Mouse (Mus musculus) frontal cortex, adult 2 months (tissue): ENCODE data around the gene Cntn2. TPM values are rescaled to one million over a fixed set of nuclear protein-coding genes. Genes with fewer than 3 reads are reported as not detected.

ENCODE experiments used
- DNase-seq, 2 experiments: peaks; one replicate each; pipeline ENCODE4 v3.0.0; 2022; ENCODE audit warnings: low spot score in 1 of 2; ENCODE audit errors: extremely low spot score in 1 of 2
- polyA plus RNA-seq: library from polyadenylated mRNA; depleted of rRNA; stranded (reverse); fragments of >200 nt; gene quantifications from 2 replicates; pipeline ENCODE4 v1.2.3, GENCODE M21; 2012; rRNA removed

Gene Cntn2
- 35.6 and 39.8 TPM in 2 replicates for polyA plus RNA-seq

DNA sequence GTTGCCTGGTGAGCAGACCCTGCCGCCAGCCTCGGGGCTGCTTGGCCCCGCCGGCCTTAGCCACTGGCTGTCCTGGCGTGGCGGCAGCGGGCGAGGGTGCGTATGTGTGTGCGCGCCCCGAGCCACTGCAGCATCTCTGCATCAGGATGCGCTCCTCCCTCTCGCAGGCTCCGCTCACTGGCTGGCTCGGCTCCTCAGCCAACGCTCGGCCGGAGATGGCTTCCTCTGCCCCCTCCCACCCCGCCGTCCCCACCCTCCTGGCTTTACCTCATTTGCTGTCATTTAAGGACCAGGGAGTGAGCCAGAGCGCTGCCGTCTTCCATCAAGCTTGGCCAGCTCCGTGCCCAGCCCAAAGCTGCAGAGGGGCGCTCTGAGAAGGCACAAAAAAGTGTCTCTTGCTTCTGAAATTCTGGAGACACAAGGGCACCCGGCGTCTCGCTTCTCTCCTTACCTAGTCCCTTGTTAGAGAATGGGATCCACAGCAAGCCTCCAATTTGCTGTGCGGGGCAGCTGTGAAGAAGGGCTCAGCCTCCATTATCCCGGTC, at the start of gene Cntn2:
TSS of gene Cntn2 (minus strand) at position 495 of the 545 bp plus-strand sequence.
- DNase-seq, result peak in 1 of 2 experiments; percentile 80

DNA sequence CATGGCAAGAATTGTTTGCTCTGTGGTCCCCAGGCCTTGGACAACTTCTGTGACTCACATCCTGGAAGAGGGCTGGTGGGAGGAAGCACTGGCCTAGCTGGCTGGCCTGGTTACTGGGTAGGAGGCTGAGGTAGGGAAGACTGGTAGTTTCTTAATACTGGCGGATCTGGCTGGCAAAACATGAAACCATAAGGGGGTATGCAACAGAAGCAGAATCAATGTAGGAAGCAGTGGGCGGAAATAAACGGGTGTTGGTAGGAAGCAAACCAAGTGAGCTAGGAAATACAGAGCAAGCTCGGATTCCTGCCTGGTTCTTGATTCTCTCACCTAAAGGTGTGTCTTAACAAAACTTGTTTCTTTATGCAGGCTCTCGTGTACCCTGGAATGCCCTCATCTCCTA, 49.1 kb upstream of the Cntn2 start:
- peak in 1 of 2 experiments; percentile 42 for DNase-seq

- DNase-seq, result peak in 1 of 2 experiments; percentile 44
Measured at GRCm38 (mm10) chr1:132591399-132591930, 48.4 kb upstream of the Cntn2 start.

- DNase-seq, result no peak
Measured at GRCm38 (mm10) chr1:132586679-132587201, 43.7 kb upstream of the Cntn2 start.

DNA sequence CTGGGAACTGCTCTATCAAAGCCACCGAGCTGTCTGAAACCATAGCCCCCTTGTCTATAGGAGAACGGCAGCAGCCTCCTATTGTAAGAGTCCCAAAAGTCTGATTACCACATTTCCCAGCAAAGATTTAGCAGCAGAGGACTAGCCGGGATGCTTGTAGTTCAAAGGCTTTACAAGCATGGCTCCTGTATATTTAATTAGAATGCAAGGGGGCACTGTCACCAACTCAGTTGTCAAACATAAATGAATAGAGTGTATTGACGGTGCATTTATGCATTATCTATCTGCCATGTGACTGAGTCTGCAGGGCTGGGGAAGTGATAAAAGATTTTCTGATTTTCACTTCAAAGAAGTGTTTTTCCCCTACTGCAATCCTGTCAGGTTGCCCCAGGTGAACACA, 42.3 kb upstream of the Cntn2 start:
- no peak for DNase-seq

DNA sequence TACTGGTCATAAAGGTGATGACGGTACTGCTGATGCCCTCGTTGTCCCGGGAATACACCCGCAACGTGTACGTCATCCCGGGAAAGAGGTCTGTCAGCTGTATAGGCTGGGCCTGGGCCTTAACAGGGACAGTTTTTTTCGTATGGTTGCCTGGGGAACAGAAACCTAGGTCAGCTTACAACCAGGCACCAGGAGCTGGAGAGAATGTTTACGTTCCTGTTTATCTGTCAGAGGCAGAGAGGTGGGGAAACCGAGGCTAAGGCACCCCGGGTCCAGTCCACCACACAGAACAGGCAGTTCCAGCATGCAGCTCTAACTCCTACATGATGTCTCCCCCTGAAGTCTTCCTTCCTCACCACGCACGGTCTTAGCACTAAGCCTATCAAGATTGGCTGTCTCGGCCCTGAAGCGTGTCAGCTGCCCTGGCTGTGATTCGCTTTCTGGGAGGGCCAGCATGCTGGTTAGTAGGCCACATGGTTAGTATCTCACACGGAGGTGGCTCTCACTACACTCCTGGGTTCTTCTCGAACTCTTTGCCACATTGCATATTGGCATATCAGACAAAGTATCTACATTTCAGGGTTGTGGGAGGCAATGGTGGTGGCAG, 40.0 kb upstream of the Cntn2 start:
- peak in 1 of 2 experiments; percentile 47 for DNase-seq

DNA sequence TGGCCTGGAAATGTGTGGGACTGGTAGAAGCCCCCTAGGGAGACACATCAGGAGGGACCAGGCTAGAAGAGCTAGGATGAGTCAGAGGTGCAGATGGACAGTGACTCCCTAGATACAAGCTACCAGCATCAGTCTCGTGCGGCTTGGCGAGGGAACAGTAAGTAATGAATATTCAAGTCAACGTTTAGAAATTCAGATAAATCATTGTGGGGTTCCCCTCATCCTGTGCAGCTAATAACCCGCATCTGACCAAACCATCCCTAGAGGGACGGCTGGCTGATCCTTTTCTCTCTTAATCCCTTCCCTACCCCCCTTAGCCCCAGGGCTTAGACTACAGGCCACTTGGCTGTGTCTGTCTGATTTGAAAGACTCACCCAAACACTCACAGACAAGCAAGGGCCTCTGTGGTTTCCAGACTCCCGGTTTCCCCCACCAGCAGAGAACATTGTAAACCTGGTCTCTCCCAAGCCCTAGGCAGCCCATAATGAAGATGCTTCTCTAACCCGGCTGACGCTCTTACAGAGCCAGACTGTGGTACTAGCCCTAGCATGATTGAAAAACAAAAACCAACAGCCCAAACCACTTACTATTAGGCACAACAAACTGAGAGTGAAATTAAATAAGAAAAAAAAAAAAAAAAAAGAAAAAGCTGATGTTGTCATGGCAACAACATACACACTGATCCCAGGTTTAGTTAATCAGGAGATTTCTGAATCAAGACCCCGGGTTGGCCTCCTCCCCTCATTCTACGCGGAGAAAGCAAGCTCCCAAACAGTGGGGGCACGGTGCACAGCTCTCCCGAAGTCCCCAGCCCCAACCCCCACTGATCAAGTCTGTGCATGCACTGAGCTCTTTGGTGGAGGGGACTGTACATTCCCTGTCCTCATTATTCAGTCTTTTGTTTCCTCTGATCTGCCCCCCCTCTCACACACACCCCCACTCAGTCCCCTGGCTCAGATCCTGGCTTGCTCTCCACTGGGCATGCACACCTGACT, 39.1 kb upstream of the Cntn2 start:
- no peak for DNase-seq

DNA sequence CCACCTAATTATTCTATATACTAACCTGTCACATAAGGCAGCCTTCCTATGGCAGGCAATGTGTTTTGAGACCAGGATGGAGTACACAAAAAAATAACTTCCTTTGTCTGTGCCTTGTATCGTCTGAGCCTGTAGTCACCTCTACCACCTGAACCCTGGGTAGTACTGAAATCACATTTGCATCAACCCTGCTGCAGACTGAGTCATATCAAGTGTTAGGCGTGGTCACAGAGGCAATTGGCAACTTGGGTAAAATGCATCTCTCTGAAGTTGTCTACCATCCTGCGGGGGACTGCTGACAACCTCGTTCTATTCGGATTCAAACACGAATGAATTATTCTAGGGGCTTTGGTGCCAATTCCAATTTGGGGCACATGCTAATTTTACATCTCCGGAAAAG, 37.0 kb upstream of the Cntn2 start:
- DNase-seq, result no peak

DNA sequence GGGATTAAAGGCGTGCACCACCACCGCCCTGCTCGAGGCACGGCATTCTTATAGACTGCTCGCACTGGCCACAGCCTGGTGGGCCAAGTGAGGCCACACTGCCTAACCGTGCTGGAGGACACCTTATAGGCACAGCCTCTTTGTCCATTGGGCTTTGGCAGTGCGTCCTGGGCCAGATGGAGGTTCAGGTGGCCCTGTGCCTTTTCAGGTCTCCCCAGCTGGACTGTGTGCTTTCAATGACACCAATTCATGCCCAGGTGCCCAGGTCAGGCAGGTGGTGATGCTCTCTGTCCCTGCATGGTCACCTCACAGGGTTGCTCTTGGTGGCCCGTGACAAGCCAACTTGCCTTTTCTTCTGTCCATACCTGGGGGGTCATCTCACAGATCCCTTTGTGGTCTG, 33.8 kb upstream of the Cntn2 start:
- DNase-seq, result no peak

- DNase-seq, result no peak
Measured at GRCm38 (mm10) chr1:132572851-132573250, 29.8 kb upstream of the Cntn2 start.

DNA sequence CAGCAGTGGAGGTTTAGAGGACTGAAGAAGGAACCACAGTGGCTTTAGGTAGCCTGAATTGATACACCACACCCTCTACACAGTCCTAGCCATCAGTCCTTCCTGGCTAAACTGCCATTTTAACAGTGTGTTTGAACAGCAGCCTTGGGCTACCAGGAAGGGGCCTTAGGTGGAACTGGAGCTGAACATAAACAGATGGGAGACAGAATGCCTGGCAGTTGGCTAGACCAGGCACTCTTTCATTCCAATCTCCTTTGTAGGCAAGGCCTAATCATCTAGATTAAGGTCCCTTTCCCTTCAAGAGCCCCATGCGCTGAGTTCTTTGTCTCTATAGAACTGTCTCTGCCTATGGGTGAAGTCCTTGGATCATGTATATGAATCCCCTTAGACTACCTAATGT, 28.6 kb upstream of the Cntn2 start:
- no peak for DNase-seq

- no peak for DNase-seq
Measured at GRCm38 (mm10) chr1:132570906-132571305, 27.9 kb upstream of the Cntn2 start.

- DNase-seq, result no peak
Measured at GRCm38 (mm10) chr1:132570068-132570780, 27.2 kb upstream of the Cntn2 start.

GRCm38 (mm10) chr1:132569516-132569915, 26.5 kb upstream of the Cntn2 start:
- no peak for DNase-seq

DNA sequence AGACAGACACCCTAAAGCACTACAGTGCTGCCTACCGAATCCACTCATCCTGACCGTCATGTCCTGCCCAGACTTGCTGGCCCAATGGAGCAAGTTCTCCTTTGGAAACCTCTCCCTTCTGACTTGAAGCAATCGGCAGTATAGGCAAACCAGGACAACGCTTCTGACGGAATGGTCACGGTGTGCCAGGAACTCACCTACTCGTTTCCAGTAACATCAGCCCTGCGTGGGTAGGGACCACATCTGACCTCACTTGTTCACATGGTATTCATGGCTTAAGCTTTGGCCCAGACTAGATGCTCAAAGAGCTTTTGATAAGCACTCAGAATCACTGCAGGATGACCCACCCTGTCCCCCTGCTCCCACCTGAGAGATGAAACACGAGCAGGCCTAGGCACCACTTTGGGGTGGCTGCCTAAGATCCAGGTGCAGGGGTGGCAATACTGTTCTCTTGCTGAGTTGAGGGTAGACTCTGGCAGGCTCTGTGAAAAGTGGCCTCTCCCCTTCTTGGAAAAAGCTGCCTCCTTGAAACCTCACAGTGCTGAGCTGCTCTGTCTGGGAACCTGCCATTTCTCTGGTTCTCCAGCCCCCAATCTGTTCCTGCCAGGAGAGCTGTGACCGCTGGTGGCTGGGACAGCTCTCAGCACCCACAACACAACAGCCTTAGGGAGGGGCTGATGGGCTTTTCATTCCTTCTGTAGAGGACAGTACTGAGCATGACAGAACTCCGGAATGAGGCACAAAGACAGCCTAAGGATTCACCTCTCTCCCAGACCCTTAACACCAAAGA, 24.5 kb upstream of the Cntn2 start:
- no peak for DNase-seq

DNA sequence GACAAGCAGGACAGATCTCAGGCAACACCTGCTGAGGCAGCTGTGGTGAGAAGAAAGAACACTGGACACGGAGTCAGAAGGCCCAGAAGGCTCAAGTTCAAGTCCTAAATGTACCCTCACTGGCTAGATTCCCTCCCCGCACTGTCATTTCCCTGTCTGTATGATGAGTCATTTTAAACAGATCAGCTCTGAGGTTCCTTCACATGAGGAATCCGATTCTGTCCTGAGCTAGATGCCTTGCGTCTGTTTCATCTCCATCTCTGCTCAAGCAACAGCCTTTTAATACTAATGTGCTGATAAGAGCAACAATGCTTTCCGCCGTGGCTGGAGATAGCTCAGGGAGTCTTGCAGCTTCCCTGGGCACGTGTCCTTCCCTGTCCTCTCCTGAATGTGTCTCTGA, 22.7 kb upstream of the Cntn2 start:
- DNase-seq, result peak in 1 of 2 experiments; percentile 59

- DNase-seq, result no peak
Measured at GRCm38 (mm10) chr1:132564946-132565345, 21.9 kb upstream of the Cntn2 start.

- DNase-seq, result no peak
Measured at GRCm38 (mm10) chr1:132562337-132562795, 19.3 kb upstream of the Cntn2 start.

GRCm38 (mm10) chr1:132560907-132561700, 18.0 kb upstream of the Cntn2 start:
- DNase-seq, result no peak
